Comparison of ENCODE assay signal across 24 mouse cellular contexts in genomic region chr6:70855529-70856309, GRCm38 (mm10). TPM values are rescaled to one million over a fixed set of nuclear protein-coding genes. Genes with fewer than 3 reads are reported as not detected.
DNase-seq lines count a peak whose midpoint lies in the region; ATAC-seq and TF ChIP-seq lines count a peak whose summit lies in the region.
"Had no signal": no experiment of that assay in that cellular context is flagged by ENCODE, and none has a peak within 500 bp of the region (broad histone marks: within the 10 kb centered on the region; RNA-seq: fewer than 3 reads in every experiment).

No protein-coding gene starts in this region.

- TF ChIP-seq POLR2A in bone marrow, adult 2 months (IDR thresholded peaks at IDR 0.05; ENCODE audit: borderline replicate concordance, control insufficient read depth, low read depth, low read length): no peak

- no peak overlapping the region for H3K9ac ChIP-seq in liver, embryonic 15.5 days
- H3K9ac ChIP-seq in liver, embryonic 12.5 days: no peak overlapping the region
- H3K9ac ChIP-seq: forebrain, postnatal 0 days; heart, embryonic 12.5 days; hindbrain, embryonic 13.5 days; limb, embryonic 12.5 days; lung, embryonic 14.5 days; neural tube, embryonic 15.5 days had no signal

- ATAC-seq in liver, embryonic 15.5 days (ENCODE audit: insufficient read depth): no peak
- ATAC-seq in liver, embryonic 12.5 days: no peak
- ATAC-seq: forebrain, postnatal 0 days; inflammation-experienced regulatory T-cells, adult 6 months had no signal

- H3K9me3 ChIP-seq in liver, embryonic 15.5 days (replicated peaks): no peaks in the 10 kb centered on the region
- no peaks in the 10 kb centered on the region for H3K9me3 ChIP-seq in liver, embryonic 12.5 days (replicated peaks)
- H3K9me3 ChIP-seq: forebrain, embryonic 10.5 days; heart, embryonic 12.5 days; hindbrain, embryonic 13.5 days; limb, embryonic 12.5 days; neural tube, embryonic 15.5 days had no signal

- no peak for TF ChIP-seq CTCF in bone marrow, adult 2 months (IDR thresholded peaks at IDR 0.05; ENCODE audit: control insufficient read depth, insufficient read depth, low read length)

- H3K27me3 ChIP-seq in liver, embryonic 15.5 days: no peaks in the 10 kb centered on the region
- no peaks in the 10 kb centered on the region for H3K27me3 ChIP-seq in liver, embryonic 12.5 days (replicated peaks)
- H3K27me3 ChIP-seq in splenic B cell, adult 2 months (ENCODE audit: control insufficient read depth, insufficient read depth, low read length, poor library complexity, severe bottlenecking): no peaks in the 10 kb centered on the region
- H3K27me3 ChIP-seq: heart, embryonic 12.5 days; hindbrain, embryonic 13.5 days; limb, embryonic 12.5 days; neural tube, embryonic 15.5 days had no signal

- H3K4me3 ChIP-seq in liver, embryonic 15.5 days (replicated peaks): no peak overlapping the region
- no peak overlapping the region for H3K4me3 ChIP-seq in liver, embryonic 12.5 days
- peak overlapping the region; percentile 45 for H3K4me3 ChIP-seq in bone marrow, adult 2 months (replicated peaks; ENCODE audit: control insufficient read depth, low read depth, low read length)
- peak overlapping the region; percentile 5; the same call in 1 of the 2 replicates for H3K4me3 ChIP-seq in macrophage (ENCODE audit: inconsistent target)
- H3K4me3 ChIP-seq: forebrain, embryonic 10.5 days; heart, embryonic 12.5 days; hindbrain, embryonic 13.5 days; limb, embryonic 12.5 days; neural tube, embryonic 15.5 days had no signal

- peak overlapping the region; percentile 36 for H3K4me2 ChIP-seq in liver, embryonic 15.5 days
- no peak overlapping the region for H3K4me2 ChIP-seq in liver, embryonic 12.5 days
- H3K4me2 ChIP-seq: heart, embryonic 12.5 days; hindbrain, embryonic 13.5 days; limb, embryonic 12.5 days; lung, embryonic 14.5 days; neural tube, embryonic 15.5 days had no signal

- 67% methylated on average over 13 of the region's 13 CpGs for WGBS in liver, embryonic 15.5 days (ENCODE audit: insufficient replicate concordance)
- 69% methylated on average over 13 of the region's 13 CpGs for WGBS in liver, embryonic 12.5 days (ENCODE audit: insufficient replicate concordance)
- WGBS in bone marrow, adult 2 months: 47% methylated on average over 13 of the region's 13 CpGs
- WGBS in macrophage (ENCODE audit: missing documents): 40% methylated on average over 13 of the region's 13 CpGs

- peak overlapping the region; percentile 56; the same call in 1 of the 2 replicates for H3K27ac ChIP-seq in liver, embryonic 15.5 days (replicated peaks)
- H3K27ac ChIP-seq in liver, embryonic 12.5 days: no peak overlapping the region
- peak overlapping the region; percentile 88 for H3K27ac ChIP-seq in bone marrow, adult 2 months (ENCODE audit: control insufficient read depth, insufficient read depth, low read depth, low read length, poor library complexity)
- peak overlapping the region; percentile 75 for H3K27ac ChIP-seq in macrophage
- H3K27ac ChIP-seq: forebrain, embryonic 10.5 days; hindbrain, embryonic 13.5 days; limb, embryonic 12.5 days; neural tube, embryonic 15.5 days had no signal

- peaks cover 20% of the 10 kb centered on the region for H3K4me1 ChIP-seq in liver, embryonic 15.5 days (replicated peaks)
- H3K4me1 ChIP-seq in liver, embryonic 12.5 days: peaks cover 12% of the 10 kb centered on the region
- H3K4me1 ChIP-seq in bone marrow, adult 2 months (ENCODE audit: control insufficient read depth, insufficient read depth, low read length): peaks cover 6% of the 10 kb centered on the region
- H3K4me1 ChIP-seq: forebrain, embryonic 10.5 days; hindbrain, embryonic 13.5 days; limb, embryonic 12.5 days; neural tube, embryonic 15.5 days had no signal

- DNase-seq in splenic B cell, adult 2 months (ENCODE audit: low read depth, low spot score): peak; percentile 48
- DNase-seq in kidney, postnatal 25 days: no peak
- no peak for DNase-seq in cerebellum, adult 9-11 months
- DNase-seq: adrenal gland, postnatal 10 days; cerebellum, adult 11-12 months; cerebellum, postnatal 25 days; forebrain, postnatal 0 days; heart, postnatal 14 days; kidney, adult 2 months; kidney, postnatal 10 days; lung, embryonic 14.5 days; midbrain, embryonic 14.5 days; right cerebral cortex, postnatal 14 days; thymus, postnatal 14 days had no signal

- H3K36me3 ChIP-seq in liver, embryonic 15.5 days (replicated peaks): peaks cover 23% of the 10 kb centered on the region
- peaks cover 28% of the 10 kb centered on the region for H3K36me3 ChIP-seq in liver, embryonic 12.5 days
- H3K36me3 ChIP-seq in macrophage (ENCODE audit: inconsistent target): 0 out of 2 replicates have a peak, but pooled peaks cover 10% of the 10 kb centered on the region
- peaks cover 7% of the 10 kb centered on the region for H3K36me3 ChIP-seq in splenic B cell, adult 2 months (ENCODE audit: control insufficient read depth, insufficient read depth, low read length, poor library complexity, severe bottlenecking)

- peaks cover 89% of the 10 kb centered on the region for H3K79me2 ChIP-seq in macrophage (ENCODE audit: inconsistent target)

RNA-seq across cellular contexts. Expression of gene Eif2ak3, which starts 11.4 kb away (rescaled TPM):
- 4.0 and 4.3 TPM in 2 replicates for polyA plus RNA-seq in liver, embryonic 15.5 days (2015; fragmentation: Nextera tagmentation; extraction: Ambion mirVana)
- polyA plus RNA-seq in liver, embryonic 12.5 days (2016; fragmentation: Nextera tagmentation; extraction: Ambion mirVana): 5.2 and 6.2 TPM in 2 replicates
- 10.9 and 12.4 TPM in 2 replicates for polyA plus RNA-seq in bone marrow, adult 2 months (2011; ENCODE audit: insufficient read depth, insufficient read length, low replicate concordance, missing spikeins)
- total RNA-seq in macrophage (2018; cell fraction: chromatin; rRNA removed): 10 to 100 TPM in 16 of 26 experiments, 1 to 10 TPM in 10; 2.0 to 48.8 (median 17.9) TPM
- total RNA-seq in macrophage (2018; cell fraction: cytosol; rRNA removed): 10 to 100 TPM in 9 of 26 experiments, 1 to 10 TPM in 17; 2.3 to 17.5 (median 8.7) TPM
- 10 to 100 TPM in 16 of 26 experiments, 1 to 10 TPM in 10; 4.3 to 34.5 (median 14.5) TPM for total RNA-seq in macrophage (2018; cell fraction: nucleus; rRNA removed)
- 11.0 to 14.7 TPM (median 11.2 TPM) in 3 replicates for polyA plus RNA-seq in macrophage (2018)

Comparison
In these comparisons a context has a peak if more than half of its experiments do, and no peak if none do; other contexts are left out.
1. H3K4me3 ChIP-seq: peak in bone marrow, adult 2 months (single experiment) and macrophage (single experiment); none in liver, embryonic 15.5 days (single experiment) and liver, embryonic 12.5 days (single experiment).